Mouse (Mus musculus) hindbrain, postnatal 0 days (tissue): ENCODE measurements at regions not wholly inside any gene's neighbourhood (a gene's known extent, or its start where the extent isn't known, plus 50 kb on each side); places are given as distances from the start of the nearest gene placed in this dataset.

ENCODE experiments used
- ATAC-seq: fragments of 200-750 bp; cut with Nextera tagmentation; 2 replicates; pipeline ENCODE4 v1.8.0; 2017; ENCODE audit warnings: mild to moderate bottlenecking, moderate TSS enrichment, moderate library complexity
- DNase-seq: peaks from one replicate; pipeline ENCODE4 v3.0.0-alpha.2; 2015; ENCODE audit warnings: low spot score
- H3K27ac ChIP-seq: fragments of 300-500 bp; sonication (generic); 2 replicates; pipeline ENCODE4 v1.5.1; 2014; ENCODE audit warnings: mild to moderate bottlenecking
- H3K27me3 ChIP-seq: fragments of 300-500 bp; sonication (generic); 2 replicates; pipeline ENCODE4 v1.6.1; 2014; ENCODE audit warnings: low read length, mixed read lengths; ENCODE audit not compliant: insufficient read depth
- H3K36me3 ChIP-seq: fragments of 300-500 bp; sonication (generic); 2 replicates; pipeline ENCODE4 v1.6.1; 2014; ENCODE audit warnings: low read length, mixed read lengths; ENCODE audit not compliant: insufficient read depth
- H3K4me1 ChIP-seq: fragments of 300-500 bp; sonication (generic); 2 replicates; pipeline ENCODE4 v1.6.1; 2014; ENCODE audit warnings: antibody characterized with exemption, low read length, mixed read lengths; ENCODE audit not compliant: insufficient read depth
- H3K4me2 ChIP-seq: fragments of 300-500 bp; sonication (generic); 2 replicates; pipeline ENCODE4 v1.6.1; 2014; ENCODE audit warnings: low read depth, mild to moderate bottlenecking, low read length, moderate library complexity, mixed read lengths
- H3K4me3 ChIP-seq: fragments of 300-500 bp; sonication (generic); 2 replicates; pipeline ENCODE4 v1.5.1; 2014; ENCODE audit warnings: low read length
- H3K9ac ChIP-seq: fragments of 300-500 bp; sonication (generic); replicated peaks from 2 replicates; pipeline ENCODE4 v1.6.1; 2014; ENCODE audit warnings: mild to moderate bottlenecking, low read length, moderate library complexity, mixed read lengths
- H3K9me3 ChIP-seq: fragments of 300-500 bp; sonication (generic); 2 replicates; pipeline ENCODE4 v1.6.1; 2016; ENCODE audit warnings: low read length, mixed read lengths
- CTCF ChIP-seq: IDR thresholded peaks from 2 replicates; pipeline ENCODE4 v1.5.1; 2016; ENCODE audit warnings: antibody characterized with exemption, control low read depth, low read depth
- WGBS: fragments of 180-500 bp; shearing (Covaris S2); extraction: QIAGEN DNeasy Blood & Tissue Kit; methylation state at CpG from one replicate; pipeline ENCODE4 v1.1.7; 2014; 5-methylcytosine and 5-hydroxymethylcytosine counted together

GRCm38 (mm10) chr5:81970525-81971011, 950.6 kb downstream of the Adgrl3 start:
- H3K27me3 ChIP-seq = no peaks in the 10 kb centered on the region
- H3K27ac ChIP-seq = no peak overlapping the region
- no peaks in the 10 kb centered on the region for H3K9me3 ChIP-seq
- TF ChIP-seq CTCF = no peak
- no peak overlapping the region for H3K4me2 ChIP-seq
- H3K9ac ChIP-seq = no peak overlapping the region
- H3K4me1 ChIP-seq = no peaks in the 10 kb centered on the region
- H3K36me3 ChIP-seq = no peaks in the 10 kb centered on the region
- DNase-seq (no peak), ATAC-seq (no peak)
- H3K4me3 ChIP-seq = no peak overlapping the region
- 70% methylated on average over 8 of the region's 8 CpGs for WGBS

GRCm38 (mm10) chr5:81976515-81976914, 956.6 kb downstream of the Adgrl3 start:
- Histone ChIP-seq H3K4me1 (no peaks in the 10 kb centered on the region), H3K4me3 (no peak overlapping the region), H3K4me2 (no peak overlapping the region), H3K27ac (no peak overlapping the region), H3K36me3 (no peaks in the 10 kb centered on the region), H3K27me3 (no peaks in the 10 kb centered on the region), H3K9ac (no peak overlapping the region), H3K9me3 (no peaks in the 10 kb centered on the region)
- ATAC-seq (no peak), DNase-seq (no peak)
- 96% methylated on average over 3 of the region's 3 CpGs for WGBS
- TF ChIP-seq CTCF = no peak

GRCm38 (mm10) chr5:81983351-81983750, 963.4 kb downstream of the Adgrl3 start:
- ATAC-seq (no peak), DNase-seq (no peak)
- Histone ChIP-seq H3K36me3 (no peaks in the 10 kb centered on the region), H3K4me1 (no peaks in the 10 kb centered on the region), H3K4me3 (no peak overlapping the region), H3K9me3 (no peaks in the 10 kb centered on the region), H3K9ac (no peak overlapping the region), H3K4me2 (no peak overlapping the region), H3K27ac (no peak overlapping the region), H3K27me3 (no peaks in the 10 kb centered on the region)
- 74% methylated on average over 4 of the region's 4 CpGs for WGBS
- TF ChIP-seq CTCF = no peak

- H3K9ac ChIP-seq = no peak overlapping the region
- TF ChIP-seq CTCF = no peak
- H3K4me1 ChIP-seq = no peaks in the 10 kb centered on the region
- H3K36me3 ChIP-seq = no peaks in the 10 kb centered on the region
- no peak overlapping the region for H3K4me2 ChIP-seq
- no peak overlapping the region for H3K27ac ChIP-seq
- DNase-seq = no peak
- H3K9me3 ChIP-seq = no peaks in the 10 kb centered on the region
- 80% methylated on average over 6 of the region's 6 CpGs for WGBS
- H3K4me3 ChIP-seq = no peak overlapping the region
- no peak for ATAC-seq
- H3K27me3 ChIP-seq = no peaks in the 10 kb centered on the region
Observed at GRCm38 (mm10) chr5:81988069-81988468, 968.1 kb downstream of the Adgrl3 start.

GRCm38 (mm10) chr5:82007955-82008354, 988.0 kb downstream of the Adgrl3 start:
- Histone ChIP-seq H3K27ac (no peak overlapping the region), H3K9me3 (no peaks in the 10 kb centered on the region), H3K36me3 (no peaks in the 10 kb centered on the region), H3K27me3 (no peaks in the 10 kb centered on the region), H3K9ac (no peak overlapping the region), H3K4me2 (no peak overlapping the region), H3K4me3 (no peak overlapping the region), H3K4me1 (no peaks in the 10 kb centered on the region)
- WGBS = 89% methylated on average over 2 of the region's 2 CpGs
- no peak for TF ChIP-seq CTCF
- DNase-seq = no peak
- ATAC-seq = no peak

GRCm38 (mm10) chr5:82024126-82024525, 1004.2 kb downstream of the Adgrl3 start:
- Histone ChIP-seq H3K9me3 (no peaks in the 10 kb centered on the region), H3K36me3 (no peaks in the 10 kb centered on the region), H3K27me3 (no peaks in the 10 kb centered on the region), H3K27ac (no peak overlapping the region), H3K9ac (no peak overlapping the region), H3K4me2 (no peak overlapping the region), H3K4me1 (no peaks in the 10 kb centered on the region), H3K4me3 (no peak overlapping the region)
- WGBS = 14% methylated on average over 4 of the region's 4 CpGs
- ATAC-seq (no peak), DNase-seq (no peak)
- no peak for TF ChIP-seq CTCF

GRCm38 (mm10) chr5:82034776-82035175, 1014.8 kb downstream of the Adgrl3 start:
- no peak overlapping the region for H3K4me2 ChIP-seq
- H3K27me3 ChIP-seq = no peaks in the 10 kb centered on the region
- H3K27ac ChIP-seq = no peak overlapping the region
- no peak for ATAC-seq
- H3K4me3 ChIP-seq = no peak overlapping the region
- no peaks in the 10 kb centered on the region for H3K4me1 ChIP-seq
- H3K36me3 ChIP-seq = no peaks in the 10 kb centered on the region
- no peak overlapping the region for H3K9ac ChIP-seq
- no peaks in the 10 kb centered on the region for H3K9me3 ChIP-seq
- no peak for TF ChIP-seq CTCF
- WGBS = 80% methylated on average over 7 of the region's 7 CpGs
- DNase-seq = no peak
